Mouse (Mus musculus): ENCODE measurements at regions not wholly inside any gene's neighbourhood (a gene's known extent, or its start where the extent isn't known, plus 50 kb on each side); places are given as distances from the start of the nearest gene placed in this dataset.

GRCm38 (mm10) chr8:56784441-56784840 lies 233.6 kb downstream of the Fbxo8 start (continued):
- no peak for TF ChIP-seq POLR2AphosphoS2 (IDR thresholded peaks at IDR 0.05; ENCODE audit: low read depth, low read length)

- Histone ChIP-seq H3K27ac (ENCODE audit: insufficient read depth, low read depth) (no peak overlapping the region), H3K4me1 (ENCODE audit: control insufficient read depth in 1 of 2, insufficient read depth in 2 of 2) (no peaks in the 10 kb centered on the region), H3K9me3 (replicated peaks; ENCODE audit: low read length) (no peaks in the 10 kb centered on the region), H3K27me3 (replicated peaks) (no peaks in the 10 kb centered on the region), H3K79me2 (replicated peaks; ENCODE audit: control insufficient read depth, extremely low read depth, insufficient read depth, poor library complexity, severe bottlenecking) (no peaks in the 10 kb centered on the region), H3K4me3 (replicated peaks in 1 of 3; ENCODE audit: low read depth in 2 of 3, low read length in 2 of 3, poor library complexity in 1 of 3) (no peak overlapping the region), H3K4me2 (ENCODE audit: insufficient read depth, low read depth, poor library complexity, severe bottlenecking) (no peak overlapping the region), H3K9ac (ENCODE audit: insufficient read depth, low read depth) (no peak overlapping the region), H3K36me3 (replicated peaks in 1 of 2; ENCODE audit: control insufficient read depth in 1 of 2, insufficient read depth in 1 of 2, low read length in 1 of 2) (no peaks in the 10 kb centered on the region)
- TF ChIP-seq SIN3A (IDR thresholded peaks at IDR 0.05; ENCODE audit: low read length) (no peak), RAD21 (IDR thresholded peaks at IDR 0.05; ENCODE audit: low read depth, low read length) (no peak), MXI1 (IDR thresholded peaks at IDR 0.05; ENCODE audit: low read depth, low read length) (no peak), NELFE (IDR thresholded peaks at IDR 0.05; ENCODE audit: low read depth, low read length) (no peak), JUND (conservative IDR thresholded peaks at IDR 0.05; ENCODE audit: low read depth, low read length) (no peak), ETS1 (conservative IDR thresholded peaks at IDR 0.05; ENCODE audit: low read depth, low read length) (no peak), ZMIZ1 (IDR thresholded peaks at IDR 0.05; ENCODE audit: low read depth, low read length) (no peak), PAX5 (IDR thresholded peaks at IDR 0.05; ENCODE audit: low read length) (no peak)
- dilution Hi-C loops (cut with MboI; ENCODE audit: extremely low pct_ligation_motif_present, extremely low pct_unique_long_range_greater_than_20kb, low sequenced_read_pairs), result no loop called here
- in situ Hi-C loops (cut with MboI; ENCODE audit: low pct_ligation_motif_present, low pct_unique_long_range_greater_than_20kb, low sequenced_read_pairs), result no loop called here
- no peak for DNase-seq (ENCODE audit: extremely low read depth)
Measured at GRCm38 (mm10) chr8:56789549-56790270, 238.8 kb downstream of the Fbxo8 start.

GRCm38 (mm10) chr8:56832651-56833050 lies 281.8 kb downstream of the Fbxo8 start:
- no peak overlapping the region for H3K27ac ChIP-seq (ENCODE audit: insufficient read depth, low read depth)
- H3K4me1 ChIP-seq (ENCODE audit: control insufficient read depth in 1 of 2, insufficient read depth in 2 of 2), result no peaks in the 10 kb centered on the region
- in situ Hi-C loops (cut with MboI; ENCODE audit: low pct_ligation_motif_present, low pct_unique_long_range_greater_than_20kb, low sequenced_read_pairs) (no loop called here), dilution Hi-C loops (cut with MboI; ENCODE audit: extremely low pct_ligation_motif_present, extremely low pct_unique_long_range_greater_than_20kb, low sequenced_read_pairs) (no loop called here)
- no peaks in the 10 kb centered on the region for H3K79me2 ChIP-seq (replicated peaks; ENCODE audit: control insufficient read depth, extremely low read depth, insufficient read depth, poor library complexity, severe bottlenecking)
- H3K27me3 ChIP-seq (replicated peaks), result no peaks in the 10 kb centered on the region
- H3K9me3 ChIP-seq (replicated peaks; ENCODE audit: low read length), result no peaks in the 10 kb centered on the region
- TF ChIP-seq JUND (conservative IDR thresholded peaks at IDR 0.05; ENCODE audit: low read depth, low read length), result no peak
- TF ChIP-seq POLR2A (IDR thresholded peaks at IDR 0.05; ENCODE audit: low read depth, low read length), result no peak
- TF ChIP-seq CTCF (conservative IDR thresholded peaks at IDR 0.05 in 1 of 2, IDR thresholded peaks at IDR 0.05 in 1 of 2; ENCODE audit: low read depth in 2 of 2, low read length in 2 of 2), result no peak
- DNase-seq (ENCODE audit: extremely low read depth), result no peak
- no peak overlapping the region for H3K9ac ChIP-seq (ENCODE audit: insufficient read depth, low read depth)
- no peaks in the 10 kb centered on the region for H3K36me3 ChIP-seq (replicated peaks in 1 of 2; ENCODE audit: control insufficient read depth in 1 of 2, insufficient read depth in 1 of 2, low read length in 1 of 2)
- no peak overlapping the region for H3K4me2 ChIP-seq (ENCODE audit: insufficient read depth, low read depth, poor library complexity, severe bottlenecking)
- H3K4me3 ChIP-seq (replicated peaks in 1 of 3; ENCODE audit: low read depth in 2 of 3, low read length in 2 of 3, poor library complexity in 1 of 3), result no peak overlapping the region

- Histone ChIP-seq H3K4me2 (ENCODE audit: insufficient read depth, low read depth, poor library complexity, severe bottlenecking) (no peak overlapping the region), H3K9me3 (replicated peaks; ENCODE audit: low read length) (no peaks in the 10 kb centered on the region), H3K4me1 (ENCODE audit: control insufficient read depth in 1 of 2, insufficient read depth in 2 of 2) (no peaks in the 10 kb centered on the region), H3K9ac (ENCODE audit: insufficient read depth, low read depth) (no peak overlapping the region), H3K27me3 (replicated peaks) (no peaks in the 10 kb centered on the region), H3K27ac (ENCODE audit: insufficient read depth, low read depth) (no peak overlapping the region), H3K36me3 (replicated peaks in 1 of 2; ENCODE audit: control insufficient read depth in 1 of 2, insufficient read depth in 1 of 2, low read length in 1 of 2) (no peaks in the 10 kb centered on the region), H3K4me3 (replicated peaks in 1 of 3; ENCODE audit: low read depth in 2 of 3, low read length in 2 of 3, poor library complexity in 1 of 3) (no peak overlapping the region), H3K79me2 (replicated peaks; ENCODE audit: control insufficient read depth, extremely low read depth, insufficient read depth, poor library complexity, severe bottlenecking) (no peaks in the 10 kb centered on the region)
- in situ Hi-C loops (cut with MboI; ENCODE audit: low pct_ligation_motif_present, low pct_unique_long_range_greater_than_20kb, low sequenced_read_pairs) (no loop called here), dilution Hi-C loops (cut with MboI; ENCODE audit: extremely low pct_ligation_motif_present, extremely low pct_unique_long_range_greater_than_20kb, low sequenced_read_pairs) (no loop called here)
- TF ChIP-seq EP300 (IDR thresholded peaks at IDR 0.05; ENCODE audit: low read length) (no peak), NRF1 (IDR thresholded peaks at IDR 0.05; ENCODE audit: low read depth, low read length) (no peak), JUN (IDR thresholded peaks at IDR 0.05; ENCODE audit: insufficient read depth, low read depth, low read length) (no peak), ZNF384 (IDR thresholded peaks at IDR 0.05; ENCODE audit: low read depth, low read length) (no peak), USF1 (IDR thresholded peaks at IDR 0.05; ENCODE audit: low read depth, low read length) (no peak), RAD21 (IDR thresholded peaks at IDR 0.05; ENCODE audit: low read depth, low read length) (no peak), SIN3A (IDR thresholded peaks at IDR 0.05; ENCODE audit: low read length) (no peak), UBTF (IDR thresholded peaks at IDR 0.05; ENCODE audit: low read depth, low read length) (no peak), ELF1 (IDR thresholded peaks at IDR 0.05; ENCODE audit: low read depth, low read length) (no peak), MAFK (IDR thresholded peaks at IDR 0.05; ENCODE audit: insufficient replicate concordance, low read length) (no peak), ZC3H11A (IDR thresholded peaks at IDR 0.05; ENCODE audit: low read depth, low read length) (no peak), CHD2 (IDR thresholded peaks at IDR 0.05; ENCODE audit: low read length) (no peak), NELFE (IDR thresholded peaks at IDR 0.05; ENCODE audit: low read depth, low read length) (no peak), TBP (conservative IDR thresholded peaks at IDR 0.05; ENCODE audit: low read depth, low read length) (no peak)
- no peak for DNase-seq (ENCODE audit: extremely low read depth)
Measured at GRCm38 (mm10) chr8:56833129-56833528, 282.2 kb downstream of the Fbxo8 start.
